Mouse (Mus musculus): Measurements from ENCODE around the gene Atp5d.
A peak's percentile ranks its signal among the peaks of the same experiment; 100 is the strongest.

- TF ChIP-seq MAX (IDR thresholded peaks at IDR 0.05; ENCODE audit: low read depth) (no peak), POLR2A (IDR thresholded peaks at IDR 0.05; ENCODE audit: insufficient read length, low read depth) (peak; percentile 8), E2F4 (IDR thresholded peaks at IDR 0.05; ENCODE audit: insufficient read depth) (no peak), TCF3 (IDR thresholded peaks at IDR 0.05; ENCODE audit: insufficient read length, low read depth) (no peak)
Measured at GRCm38 (mm10) chr10:80157141-80157929, 18.9 kb downstream of the Atp5d start.

All from myocyte (in vitro differentiated cells).